Mouse (Mus musculus): ENCODE data around the gene Syf2.

GRCm38 (mm10) chr4:134892096-134892495, 38.6 kb upstream of the Syf2 start:
- TF ChIP-seq POLR2A (IDR thresholded peaks at IDR 0.05; ENCODE audit: low read depth, low read length) (no peak), CTCF (IDR thresholded peaks at IDR 0.05; ENCODE audit: extremely low read depth, insufficient read length, insufficient replicate concordance, low read depth, low read length) (no peak)
